Mouse (Mus musculus) activated CD4-positive, CD25-positive, alpha-beta regulatory T cell (primary cell): ENCODE results near the gene Agfg2. TPM values are rescaled to one million over a fixed set of nuclear protein-coding genes. Genes with fewer than 3 reads are reported as not detected.

Experiments
- polyA plus RNA-seq, 2 experiments: library from polyadenylated mRNA; unstranded; fragments of 100-300 nt; shearing (Covaris generic); gene quantifications; one replicate each; pipeline ENCODE4 v1.2.1; 2017

Gene Agfg2
- 10 to 100 TPM; 18.7 to 27.2 TPM for polyA plus RNA-seq

DNA sequence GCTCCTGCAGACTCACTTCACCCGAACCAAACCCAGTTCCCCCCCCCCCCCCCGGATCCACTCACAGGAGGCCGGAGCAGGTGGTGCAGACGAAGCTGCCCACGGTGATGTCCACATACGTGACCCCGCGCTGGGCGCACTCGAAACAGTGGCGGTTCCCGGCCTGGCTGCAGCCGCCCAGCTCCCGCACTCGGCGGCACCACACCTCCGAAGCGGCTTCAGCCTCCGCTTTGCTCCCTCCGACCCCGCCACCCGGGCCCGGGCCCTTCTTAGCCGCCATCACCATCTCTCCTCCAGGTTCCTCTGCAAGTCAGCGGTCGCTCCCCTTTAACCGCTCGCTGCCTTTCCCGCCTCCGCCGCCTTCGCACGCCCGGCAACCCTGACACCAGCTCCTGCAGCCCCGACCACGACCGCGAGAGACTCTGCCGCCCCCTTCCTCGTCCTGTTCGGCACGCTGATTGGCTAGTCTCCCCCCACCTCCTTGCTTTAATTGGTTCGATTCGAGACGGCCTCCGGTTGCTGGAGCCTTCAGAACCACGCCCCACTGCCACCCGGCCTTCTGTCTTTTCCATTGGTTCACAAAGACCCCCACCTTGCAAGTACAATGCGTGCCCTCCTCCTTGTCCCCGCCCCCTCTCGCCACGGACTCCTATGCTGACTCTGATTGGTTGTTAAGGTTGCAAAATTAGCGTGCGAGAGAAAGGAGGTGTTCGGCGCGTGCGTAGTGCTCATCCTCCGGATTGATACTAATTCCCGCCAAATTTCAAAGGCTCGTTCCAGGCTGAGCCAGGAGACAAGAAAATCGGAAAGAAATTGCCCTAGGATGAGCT is at the start of gene Agfg2:
Agfg2 (minus strand) TSS at position 433 of the 830 bp plus-strand sequence.

GRCm38 (mm10) chr5:137645652-137646091 is 38.9 kb downstream of the Agfg2 start, which contains the start of gene Irs3:
Gene Irs3 (minus strand): TSS chr5:137645714.

GRCm38 (mm10) chr5:137641054-137641453 is 43.5 kb downstream of the Agfg2 start, which contains the start of gene Sap25:
Gene Sap25 (plus strand): TSS chr5:137641334.

DNA sequence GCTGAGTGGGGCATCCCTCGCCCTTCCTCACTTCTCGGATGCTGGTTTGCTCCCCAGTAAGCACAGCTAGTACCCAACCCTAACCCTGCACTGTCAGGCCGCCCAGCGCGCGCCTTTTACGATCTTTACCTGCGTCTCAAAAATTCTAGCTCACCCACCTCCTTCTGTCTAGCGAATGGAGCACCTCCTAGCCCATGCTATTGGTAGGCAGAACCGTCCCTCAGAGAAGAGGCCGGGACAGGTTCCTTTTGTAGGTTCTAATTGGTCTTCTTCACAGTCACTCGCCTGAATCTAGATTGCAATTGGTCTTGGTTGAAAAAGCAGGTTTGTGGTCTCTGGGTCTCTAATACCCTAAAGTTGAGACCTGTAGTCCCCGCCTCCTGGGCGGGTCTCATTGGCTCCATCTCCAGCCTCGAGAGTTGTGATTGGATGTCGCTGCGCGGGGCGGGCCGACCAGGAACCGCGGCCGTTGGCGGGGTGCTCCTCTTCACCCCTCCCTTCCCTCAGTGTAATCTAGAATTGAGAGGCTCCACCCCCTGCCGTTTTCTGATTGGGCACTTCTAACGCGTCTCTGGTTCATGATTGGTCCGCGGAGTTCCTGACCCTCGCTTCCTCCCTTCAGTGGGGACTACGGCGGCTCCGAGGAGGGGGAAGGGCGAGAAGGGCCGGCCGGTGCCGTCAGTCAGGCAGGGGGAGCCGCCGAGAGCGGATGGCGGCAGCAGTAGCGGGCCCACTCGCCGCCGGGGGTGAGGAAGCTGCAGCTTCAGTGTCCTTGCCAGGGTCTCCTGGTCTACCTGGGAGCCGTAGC is 55.8 kb downstream of the Agfg2 start, which contains the start of the genes Fbxo24, Lrch4 and Gm20605:
Fbxo24 (minus strand) TSS at position 505 of the 808 bp plus-strand sequence.
Lrch4 (plus strand) TSS at position 624 of the 808 bp plus-strand sequence.
Gm20605 (plus strand) TSS at position 678 of the 808 bp plus-strand sequence.

GRCm38 (mm10) chr5:137613550-137613949 is 71.0 kb downstream of the Agfg2 start, which contains the start of gene Pcolce:
Gene Pcolce (minus strand): TSS chr5:137613784.

GRCm38 (mm10) chr5:137600619-137601364 is 83.7 kb downstream of the Agfg2 start, which contains the start of gene Mospd3:
Gene Mospd3 (minus strand): TSS chr5:137601058.

Other genes starting within 250 kb of the Agfg2 start
- gene Zan, start 207.7 kb downstream of the Agfg2 start, polyA plus RNA-seq = under 1 TPM; 0.06 to 0.33 TPM
- 10 to 100 TPM; 47.8 to 57.7 TPM for gene Pop7, start 182.2 kb downstream of the Agfg2 start, polyA plus RNA-seq
- 10 to 100 TPM in 1 of 2 experiments, 1 to 10 TPM in 1; 8.3 to 15.9 TPM for gene Gigyf1, start 166.2 kb downstream of the Agfg2 start, polyA plus RNA-seq
- not detected for gene Epo, start 151.5 kb downstream of the Agfg2 start, polyA plus RNA-seq
- 100 to 1,000 TPM; 290 to 376 TPM for gene Gnb2, start 151.2 kb downstream of the Agfg2 start, polyA plus RNA-seq
- gene Actl6b, start 131.2 kb downstream of the Agfg2 start, polyA plus RNA-seq = not detected
- gene Tfr2, start 114.9 kb downstream of the Agfg2 start, polyA plus RNA-seq = 1 to 10 TPM in 1 of 2 experiments, not detected in 1; 1.2 TPM
- 100 to 1,000 TPM; 105 to 118 TPM for gene Mospd3, start 83.7 kb downstream of the Agfg2 start, polyA plus RNA-seq
- gene Pcolce, start 70.9 kb downstream of the Agfg2 start, polyA plus RNA-seq = under 1 TPM; 0.75 to 0.98 TPM
- under 1 TPM; 0.42 to 0.76 TPM for gene Fbxo24, start 55.7 kb downstream of the Agfg2 start, polyA plus RNA-seq
- 100 to 1,000 TPM; 199 to 234 TPM for gene Lrch4, start 55.6 kb downstream of the Agfg2 start, polyA plus RNA-seq
- 10 to 100 TPM; 51.3 to 58.0 TPM for gene Gm20605, start 55.6 kb downstream of the Agfg2 start, polyA plus RNA-seq
- 10 to 100 TPM; 87.4 to 94.1 TPM for gene Sap25, start 43.4 kb downstream of the Agfg2 start, polyA plus RNA-seq
- gene Irs3, start 39.0 kb downstream of the Agfg2 start, polyA plus RNA-seq = not detected
- gene Nyap1, start 56.9 kb upstream of the Agfg2 start, polyA plus RNA-seq = under 1 TPM; 0.80 to 0.97 TPM
- 100 to 1,000 TPM; 347 to 409 TPM for gene Tsc22d4, start 61.0 kb upstream of the Agfg2 start, polyA plus RNA-seq
- 100 to 1,000 TPM; 105 to 113 TPM for gene Ppp1r35, start 94.1 kb upstream of the Agfg2 start, polyA plus RNA-seq
- 10 to 100 TPM; 32.6 to 35.7 TPM for gene Mepce, start 102.9 kb upstream of the Agfg2 start, polyA plus RNA-seq
- gene Zcwpw1, start 103.1 kb upstream of the Agfg2 start, polyA plus RNA-seq = 10 to 100 TPM in 1 of 2 experiments, 1 to 10 TPM in 1; 6.7 to 12.5 TPM
- 1 to 10 TPM in 1 of 2 experiments, under 1 TPM in 1; 0.70 to 1.2 TPM for gene Pilra, start 151.6 kb upstream of the Agfg2 start, polyA plus RNA-seq
- gene Pilrb1, start 173.4 kb upstream of the Agfg2 start, polyA plus RNA-seq = 1 to 10 TPM in 1 of 2 experiments, under 1 TPM in 1; 0.58 to 1.5 TPM
- 1 to 10 TPM in 1 of 2 experiments, under 1 TPM in 1; 0.44 to 1.6 TPM for gene Pilrb2, start 187.1 kb upstream of the Agfg2 start, polyA plus RNA-seq
- under 1 TPM in 1 of 2 experiments, not detected in 1; 0.11 TPM for gene Cyp3a13, start 236.9 kb upstream of the Agfg2 start, polyA plus RNA-seq